Mouse (Mus musculus): ENCODE measurements around the gene Foxk1.

- TF ChIP-seq POLR2A (IDR thresholded peaks at IDR 0.05; ENCODE audit: low read depth, low read length) (no peak), CTCF (conservative IDR thresholded peaks at IDR 0.05; ENCODE audit: insufficient read depth, insufficient read length, low read depth, low read length) (no peak)
Observed at GRCm38 (mm10) chr5:142495321-142496096, 94.2 kb downstream of the Foxk1 start.

Measured in kidney, adult 2 months (tissue).